Mouse (Mus musculus) embryonic facial prominence, embryonic 15.5 days (tissue): ENCODE measurements at regions not wholly inside any gene's neighbourhood (a gene's known extent, or its start where the extent isn't known, plus 50 kb on each side); places are given as distances from the start of the nearest gene placed in this dataset.

Source experiments
- ATAC-seq: fragments of 200-750 bp; cut with Nextera tagmentation; 2 replicates; pipeline ENCODE4 v1.8.0; 2017; ENCODE audit warnings: low read depth, moderate TSS enrichment; ENCODE audit not compliant: insufficient number of reproducible peaks, low FRiP score, low TSS enrichment
- H3K27ac ChIP-seq: fragments of 300-500 bp; sonication (generic); replicated peaks from 2 replicates; pipeline ENCODE4 v1.5.1; 2015; ENCODE audit warnings: mild to moderate bottlenecking, inconsistent platforms
- H3K27me3 ChIP-seq: fragments of 300-500 bp; sonication (generic); 2 replicates; pipeline ENCODE4 v1.6.1; 2015; ENCODE audit warnings: inconsistent platforms
- H3K36me3 ChIP-seq: fragments of 300-500 bp; sonication (generic); 2 replicates; pipeline ENCODE4 v1.6.1; 2015; ENCODE audit warnings: mild to moderate bottlenecking, inconsistent platforms
- H3K4me1 ChIP-seq: fragments of 300-500 bp; sonication (generic); 2 replicates; pipeline ENCODE4 v1.6.1; 2015; ENCODE audit warnings: inconsistent platforms
- H3K4me2 ChIP-seq: fragments of 300-500 bp; sonication (generic); replicated peaks from 2 replicates; pipeline ENCODE4 v1.6.1; 2015; ENCODE audit warnings: mild to moderate bottlenecking, inconsistent platforms
- H3K4me3 ChIP-seq: fragments of 300-500 bp; sonication (generic); replicated peaks from 2 replicates; pipeline ENCODE4 v1.5.1; 2015; ENCODE audit warnings: mild to moderate bottlenecking, inconsistent platforms
- H3K9ac ChIP-seq: fragments of 300-500 bp; sonication (generic); 2 replicates; pipeline ENCODE4 v1.6.1; 2015; ENCODE audit warnings: inconsistent platforms
- H3K9me3 ChIP-seq: fragments of 300-500 bp; sonication (generic); replicated peaks from 2 replicates; pipeline ENCODE4 v1.6.1; 2016; ENCODE audit warnings: inconsistent platforms
- WGBS: fragments of 180-500 bp; shearing (Covaris S2); methylation state at CpG from one replicate; pipeline ENCODE4 v1.1.7; 2015; 5-methylcytosine and 5-hydroxymethylcytosine counted together

- no peaks in the 10 kb centered on the region for H3K27me3 ChIP-seq
- H3K27ac ChIP-seq, result no peak overlapping the region
- H3K36me3 ChIP-seq, result no peaks in the 10 kb centered on the region
- no peak for ATAC-seq
- H3K9me3 ChIP-seq, result no peaks in the 10 kb centered on the region
- H3K9ac ChIP-seq, result no peak overlapping the region
- no peak overlapping the region for H3K4me3 ChIP-seq
- no peak overlapping the region for H3K4me2 ChIP-seq
- WGBS, result 45% methylated on average over 10 of the region's 10 CpGs
- 0 out of 2 replicates have a peak, but pooled peaks cover 7% of the 10 kb centered on the region for H3K4me1 ChIP-seq
Observed at GRCm38 (mm10) chr1:128535537-128536150, 56.4 kb downstream of the Cxcr4 start.

GRCm38 (mm10) chr1:128532632-128533031 is 59.5 kb downstream of the Cxcr4 start:
- no peaks in the 10 kb centered on the region for H3K36me3 ChIP-seq
- no peak overlapping the region for H3K4me3 ChIP-seq
- H3K9ac ChIP-seq, result no peak overlapping the region
- H3K4me2 ChIP-seq, result no peak overlapping the region
- H3K27ac ChIP-seq, result no peak overlapping the region
- H3K9me3 ChIP-seq, result no peaks in the 10 kb centered on the region
- no peak for ATAC-seq
- 13% methylated on average over 4 of the region's 4 CpGs for WGBS
- H3K27me3 ChIP-seq, result no peaks in the 10 kb centered on the region
- 0 out of 2 replicates have a peak, but pooled peaks cover 4% of the 10 kb centered on the region for H3K4me1 ChIP-seq

DNA sequence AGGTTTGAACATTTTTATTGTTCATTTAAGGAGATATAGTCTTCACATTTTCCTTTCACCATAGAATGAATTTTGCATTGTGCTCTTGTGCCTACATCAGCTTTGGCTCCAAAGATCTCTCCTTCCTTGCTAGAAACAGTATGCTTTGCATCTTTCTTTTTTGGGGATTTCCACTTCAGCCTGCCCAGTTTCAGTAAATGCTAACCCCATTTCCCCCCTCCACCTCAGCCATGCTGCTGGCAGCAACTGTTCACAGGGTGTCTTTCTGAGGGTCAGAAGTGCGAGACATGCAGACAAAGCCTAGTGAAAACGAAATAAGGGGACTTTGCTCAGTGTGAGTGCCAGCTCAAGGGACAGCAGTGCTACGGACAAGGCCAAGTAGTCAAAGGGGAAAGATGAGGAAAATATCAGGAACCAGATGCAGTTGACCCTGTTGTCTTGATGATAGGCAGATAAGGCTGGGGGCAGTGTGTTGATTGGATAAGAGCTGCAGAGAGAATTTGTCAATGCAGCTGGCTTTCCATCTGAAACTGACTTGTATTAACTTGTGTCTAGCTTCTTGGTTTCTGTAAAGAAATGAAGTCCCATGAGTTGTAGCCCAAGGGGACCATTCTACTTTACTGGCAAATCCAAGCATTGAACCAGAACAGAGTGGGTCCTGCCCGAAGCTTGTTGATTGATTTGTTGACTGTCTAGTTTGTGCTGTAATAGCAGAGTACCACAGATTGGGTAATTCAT is 62.1 kb downstream of the Cxcr4 start:
- H3K4me1 ChIP-seq, result no peaks in the 10 kb centered on the region
- H3K27ac ChIP-seq, result no peak overlapping the region
- WGBS, result 74% methylated on average over 4 of the region's 4 CpGs
- no peak overlapping the region for H3K9ac ChIP-seq
- no peak overlapping the region for H3K4me3 ChIP-seq
- H3K9me3 ChIP-seq, result no peaks in the 10 kb centered on the region
- H3K4me2 ChIP-seq, result no peak overlapping the region
- H3K36me3 ChIP-seq, result no peaks in the 10 kb centered on the region
- no peak for ATAC-seq
- H3K27me3 ChIP-seq, result no peaks in the 10 kb centered on the region

GRCm38 (mm10) chr1:128519234-128519633 is 72.9 kb downstream of the Cxcr4 start:
- 95% methylated on average over 4 of the region's 4 CpGs for WGBS
- Histone ChIP-seq H3K27ac (no peak overlapping the region), H3K4me1 (no peaks in the 10 kb centered on the region), H3K9me3 (no peaks in the 10 kb centered on the region), H3K9ac (no peak overlapping the region), H3K36me3 (no peaks in the 10 kb centered on the region), H3K27me3 (no peaks in the 10 kb centered on the region), H3K4me2 (no peak overlapping the region), H3K4me3 (no peak overlapping the region)
- ATAC-seq, result no peak

GRCm38 (mm10) chr1:128518514-128518913 is 73.6 kb downstream of the Cxcr4 start:
- 88% methylated on average over 5 of the region's 5 CpGs for WGBS
- Histone ChIP-seq H3K4me1 (no peaks in the 10 kb centered on the region), H3K36me3 (no peaks in the 10 kb centered on the region), H3K4me2 (no peak overlapping the region), H3K9me3 (no peaks in the 10 kb centered on the region), H3K27ac (no peak overlapping the region), H3K9ac (no peak overlapping the region), H3K27me3 (no peaks in the 10 kb centered on the region), H3K4me3 (no peak overlapping the region)
- no peak for ATAC-seq

DNA sequence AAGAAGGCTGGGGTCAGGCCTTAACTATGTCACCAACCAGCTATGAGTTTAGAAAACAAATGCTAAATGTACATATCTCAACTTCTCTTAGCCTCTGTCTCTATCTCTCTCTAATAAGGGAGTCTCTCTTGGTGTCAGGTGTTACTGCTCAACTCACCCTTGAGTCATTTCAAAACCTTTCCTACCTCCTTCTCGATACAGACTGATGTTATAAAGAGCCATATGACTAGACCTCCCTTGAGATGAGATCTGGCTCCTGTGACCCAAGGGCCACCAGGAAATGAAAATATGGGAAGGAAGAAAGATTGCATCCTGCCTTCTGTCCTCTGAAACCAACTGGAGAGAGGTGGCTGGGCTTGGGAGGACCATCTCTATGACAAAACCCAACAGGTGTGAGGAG is 74.7 kb downstream of the Cxcr4 start:
- 85% methylated on average over 1 of the region's 1 CpGs for WGBS
- no peak overlapping the region for H3K9ac ChIP-seq
- no peaks in the 10 kb centered on the region for H3K9me3 ChIP-seq
- H3K36me3 ChIP-seq, result no peaks in the 10 kb centered on the region
- no peak for ATAC-seq
- no peaks in the 10 kb centered on the region for H3K27me3 ChIP-seq
- no peak overlapping the region for H3K4me2 ChIP-seq
- H3K4me1 ChIP-seq, result no peaks in the 10 kb centered on the region
- H3K4me3 ChIP-seq, result no peak overlapping the region
- H3K27ac ChIP-seq, result no peak overlapping the region

GRCm38 (mm10) chr1:128514327-128514726 is 77.8 kb downstream of the Cxcr4 start:
- Histone ChIP-seq H3K9me3 (no peaks in the 10 kb centered on the region), H3K9ac (no peak overlapping the region), H3K27me3 (no peaks in the 10 kb centered on the region), H3K4me1 (no peaks in the 10 kb centered on the region), H3K27ac (no peak overlapping the region), H3K4me3 (no peak overlapping the region), H3K4me2 (no peak overlapping the region), H3K36me3 (no peaks in the 10 kb centered on the region)
- 87% methylated on average over 1 of the region's 1 CpGs for WGBS
- ATAC-seq, result no peak

GRCm38 (mm10) chr1:128513911-128514310 is 78.2 kb downstream of the Cxcr4 start:
- Histone ChIP-seq H3K9ac (no peak overlapping the region), H3K4me3 (no peak overlapping the region), H3K9me3 (no peaks in the 10 kb centered on the region), H3K27ac (no peak overlapping the region), H3K36me3 (no peaks in the 10 kb centered on the region), H3K4me1 (no peaks in the 10 kb centered on the region), H3K4me2 (no peak overlapping the region), H3K27me3 (no peaks in the 10 kb centered on the region)
- 40% methylated on average over 2 of the region's 2 CpGs for WGBS
- ATAC-seq, result no peak

DNA sequence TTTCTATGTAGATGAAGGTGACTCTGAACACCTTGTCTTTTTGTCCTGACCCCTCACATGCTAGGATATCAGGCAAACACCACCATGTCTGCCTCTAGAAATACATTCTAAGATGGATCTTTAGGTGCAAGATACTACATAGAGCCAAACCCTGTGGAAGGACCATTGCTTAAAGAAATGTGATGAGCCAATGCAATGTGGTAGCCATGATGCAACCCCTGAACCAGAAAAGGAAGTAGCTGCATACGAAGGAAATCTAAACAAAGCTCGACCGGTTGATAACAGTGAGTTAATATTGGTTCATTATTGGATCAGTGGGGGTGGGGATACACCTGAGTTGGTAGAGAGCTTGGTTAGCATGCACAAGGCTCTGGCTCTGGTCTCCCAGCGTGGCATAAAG is 78.9 kb downstream of the Cxcr4 start:
- H3K36me3 ChIP-seq, result no peaks in the 10 kb centered on the region
- H3K27me3 ChIP-seq, result no peaks in the 10 kb centered on the region
- H3K9me3 ChIP-seq, result no peaks in the 10 kb centered on the region
- ATAC-seq, result no peak
- no peak overlapping the region for H3K9ac ChIP-seq
- H3K4me1 ChIP-seq, result no peaks in the 10 kb centered on the region
- H3K27ac ChIP-seq, result no peak overlapping the region
- no peak overlapping the region for H3K4me3 ChIP-seq
- WGBS, result 90% methylated on average over 4 of the region's 4 CpGs
- H3K4me2 ChIP-seq, result no peak overlapping the region

GRCm38 (mm10) chr1:128508816-128509461 is 83.2 kb downstream of the Cxcr4 start:
- H3K4me2 ChIP-seq, result no peak overlapping the region
- no peaks in the 10 kb centered on the region for H3K27me3 ChIP-seq
- H3K9ac ChIP-seq, result no peak overlapping the region
- no peaks in the 10 kb centered on the region for H3K9me3 ChIP-seq
- 74% methylated on average over 2 of the region's 2 CpGs for WGBS
- no peak for ATAC-seq
- no peak overlapping the region for H3K4me3 ChIP-seq
- H3K27ac ChIP-seq, result no peak overlapping the region
- H3K4me1 ChIP-seq, result no peaks in the 10 kb centered on the region
- no peaks in the 10 kb centered on the region for H3K36me3 ChIP-seq

- no peak overlapping the region for H3K27ac ChIP-seq
- H3K9me3 ChIP-seq, result no peaks in the 10 kb centered on the region
- ATAC-seq, result no peak
- H3K36me3 ChIP-seq, result no peaks in the 10 kb centered on the region
- H3K9ac ChIP-seq, result no peak overlapping the region
- H3K4me3 ChIP-seq, result no peak overlapping the region
- 78% methylated on average over 4 of the region's 4 CpGs for WGBS
- H3K4me1 ChIP-seq, result no peaks in the 10 kb centered on the region
- H3K27me3 ChIP-seq, result no peaks in the 10 kb centered on the region
- no peak overlapping the region for H3K4me2 ChIP-seq
Observed at GRCm38 (mm10) chr1:128506551-128507313, 85.4 kb downstream of the Cxcr4 start.
